Mouse (Mus musculus): Measurements from ENCODE around the gene Gm44511. TPM values are rescaled to one million over a fixed set of nuclear protein-coding genes. Genes with fewer than 3 reads are reported as not detected.

Gm44511 gene
- not detected in 2 replicates for polyA plus RNA-seq (2015; fragmentation: Nextera tagmentation; extraction: Ambion mirVana)

DNA sequence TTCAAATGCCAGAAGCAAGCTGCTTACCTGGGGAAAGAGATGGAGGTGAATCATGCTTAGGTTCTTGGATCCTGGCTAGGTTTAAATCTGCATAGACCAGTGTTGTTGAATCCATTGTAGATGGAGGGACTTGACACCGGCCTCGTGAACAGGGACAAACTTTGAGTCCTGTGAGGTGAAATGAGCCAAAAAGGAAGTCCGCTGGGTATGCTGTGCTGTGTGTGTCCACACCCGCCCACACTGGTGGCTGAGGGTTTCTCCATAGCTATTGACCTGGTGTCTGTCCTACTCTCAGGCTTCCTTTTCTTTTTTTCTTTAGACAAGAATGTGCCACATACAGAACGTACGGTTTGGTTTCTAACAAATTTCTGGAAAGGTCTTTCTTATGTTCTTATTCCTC lies at the start of gene Gm44511, which contains the start of gene Klrb1b:
Gm44511 (minus strand) TSS at position 184 of the 400 bp plus-strand sequence.
Klrb1b (minus strand) TSS at position 200 of the 400 bp plus-strand sequence.
- no peak for ATAC-seq

DNA sequence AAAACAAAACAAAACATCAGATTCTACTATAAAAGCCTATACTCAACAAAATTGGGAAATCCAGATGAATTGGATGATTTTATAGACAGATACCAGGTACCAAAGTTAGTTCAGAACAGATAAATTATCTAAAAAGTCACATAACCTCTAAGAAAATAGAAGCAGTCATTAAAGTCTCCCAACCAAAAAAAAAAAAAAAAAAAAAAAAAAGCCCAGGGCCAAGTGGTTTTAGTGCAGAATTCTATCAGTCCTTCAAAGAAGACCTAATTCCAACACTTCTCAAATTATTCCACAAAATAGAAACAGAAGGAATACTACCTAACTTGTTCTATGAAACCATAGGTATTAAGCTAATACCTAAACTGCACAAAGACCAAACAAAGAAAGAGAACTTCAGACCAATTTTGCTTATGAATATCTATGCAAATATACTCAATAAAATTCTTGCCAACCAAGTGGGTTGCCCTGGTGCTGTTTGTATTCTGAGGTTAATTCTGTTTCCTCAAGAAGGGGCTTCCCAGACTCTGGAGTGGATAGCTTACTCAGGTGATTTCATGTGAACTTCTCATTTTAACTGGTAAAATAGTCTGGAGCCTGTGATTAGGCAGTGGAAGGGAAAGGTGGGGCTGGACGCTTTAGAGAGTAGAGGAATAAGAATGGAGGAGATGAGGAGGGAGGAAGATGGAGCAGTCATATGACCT lies 45.9 kb upstream of the Gm44511 start:
- no peak for ATAC-seq
- H3K27me3 ChIP-seq = no peaks in the 10 kb centered on the region
- no peak overlapping the region for H3K9ac ChIP-seq
- H3K4me1 ChIP-seq = no peaks in the 10 kb centered on the region
- WGBS = 86% methylated on average over 1 of the region's 1 CpGs
- H3K9me3 ChIP-seq (replicated peaks) = no peaks in the 10 kb centered on the region; the same call in 1 of the 2 replicates
- H3K4me3 ChIP-seq = no peak overlapping the region
- H3K4me2 ChIP-seq = no peak overlapping the region
- no peaks in the 10 kb centered on the region for H3K36me3 ChIP-seq (ENCODE audit: poor library complexity, severe bottlenecking)
- no peak overlapping the region for H3K27ac ChIP-seq

More for the DNA sequence above, at the start of gene Gm44511, which contains the start of gene Klrb1b:
- no peak within 1 kb of the TSS for H3K4me3 ChIP-seq
- no peak within 1 kb of the TSS for H3K9ac ChIP-seq
- no peak within 1 kb of the TSS for H3K27ac ChIP-seq
- H3K4me2 ChIP-seq = no peak within 1 kb of the TSS
- H3K27me3 ChIP-seq = no peaks in the 10 kb centered on the region
- WGBS = 90% methylated on average over 6 of the region's 6 CpGs
- H3K36me3 ChIP-seq (ENCODE audit: poor library complexity, severe bottlenecking) = no peaks in the 10 kb centered on the region
- H3K4me1 ChIP-seq = no peaks in the 10 kb centered on the region
- H3K9me3 ChIP-seq (replicated peaks) = no peaks in the 10 kb centered on the region

DNA sequence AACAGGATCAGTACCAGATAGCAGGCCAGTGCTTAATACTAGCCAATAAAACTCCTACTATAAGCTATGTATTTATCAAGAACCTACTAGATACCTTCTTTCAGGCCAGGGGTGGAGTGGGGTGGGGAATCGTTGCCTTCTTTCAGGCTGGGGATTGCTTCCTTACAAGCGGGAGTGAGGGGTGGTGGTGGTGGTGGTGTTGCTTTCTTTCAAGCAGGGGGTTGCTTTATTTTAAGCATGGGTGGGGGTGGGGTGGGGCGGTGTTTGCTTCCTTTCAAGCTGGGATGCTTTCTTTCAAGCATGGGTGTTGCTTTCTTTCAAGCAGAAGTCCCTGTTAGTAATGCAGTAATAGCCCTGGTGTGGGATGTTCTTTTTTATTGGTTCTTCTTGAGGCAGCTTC lies 42.7 kb upstream of the Gm44511 start:
- ATAC-seq = no peak
- 2% methylated on average over 3 of the region's 3 CpGs for WGBS

DNA sequence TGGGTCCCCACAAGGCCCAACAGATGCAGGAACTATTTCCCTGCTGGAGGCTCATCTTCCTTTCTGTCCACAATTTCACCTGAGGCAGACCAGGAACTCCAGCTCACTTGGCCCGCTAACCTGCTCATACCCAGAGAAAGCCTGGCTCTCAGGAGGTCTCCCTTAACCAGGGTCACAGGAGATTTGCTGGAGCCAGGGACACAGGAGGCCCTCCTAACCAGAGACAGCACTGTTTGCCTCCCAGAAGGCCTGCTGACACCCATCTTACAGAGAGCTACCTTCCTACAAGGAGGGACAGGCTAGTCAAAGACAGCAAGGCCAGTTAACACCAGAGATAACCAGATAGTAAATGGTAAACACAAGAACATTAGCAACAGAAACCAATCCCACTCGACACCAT lies 31.9 kb upstream of the Gm44511 start:
- no peaks in the 10 kb centered on the region for H3K4me1 ChIP-seq
- no peak overlapping the region for H3K27ac ChIP-seq
- no peak for ATAC-seq
- H3K9ac ChIP-seq = no peak overlapping the region
- H3K9me3 ChIP-seq (replicated peaks) = no peaks in the 10 kb centered on the region
- no peaks in the 10 kb centered on the region for H3K27me3 ChIP-seq
- 89% methylated on average over 2 of the region's 2 CpGs for WGBS
- H3K4me2 ChIP-seq = no peak overlapping the region
- no peaks in the 10 kb centered on the region for H3K36me3 ChIP-seq (ENCODE audit: poor library complexity, severe bottlenecking)
- H3K4me3 ChIP-seq = no peak overlapping the region

More for the DNA sequence above, 42.7 kb upstream of the Gm44511 start:
- no peaks in the 10 kb centered on the region for H3K4me1 ChIP-seq
- no peaks in the 10 kb centered on the region for H3K27me3 ChIP-seq
- H3K9me3 ChIP-seq (replicated peaks) = no peaks in the 10 kb centered on the region
- no peak overlapping the region for H3K4me3 ChIP-seq
- no peak overlapping the region for H3K9ac ChIP-seq
- H3K27ac ChIP-seq = no peak overlapping the region
- no peaks in the 10 kb centered on the region for H3K36me3 ChIP-seq (ENCODE audit: poor library complexity, severe bottlenecking)
- H3K4me2 ChIP-seq = no peak overlapping the region

DNA sequence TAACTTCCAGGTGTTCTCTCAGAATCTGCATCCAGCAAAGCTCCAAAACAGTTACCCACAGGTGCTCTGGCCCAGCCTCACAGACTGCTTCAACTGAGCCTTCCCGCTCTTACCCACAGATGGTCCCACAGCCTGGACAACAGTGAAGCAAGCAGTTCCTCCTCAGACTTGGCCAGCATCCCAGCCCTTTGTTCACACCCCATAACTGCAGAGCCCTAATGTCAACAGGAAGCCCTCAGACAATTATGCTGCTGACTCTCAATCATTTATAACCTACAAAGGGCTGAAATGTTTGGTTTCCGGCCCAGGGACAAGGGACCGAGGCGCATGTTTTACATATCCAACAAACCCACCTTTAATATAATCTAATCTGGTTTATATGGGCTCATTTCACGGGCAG lies 30.1 kb upstream of the Gm44511 start:
- Histone ChIP-seq H3K4me1 (no peaks in the 10 kb centered on the region), H3K9ac (no peak overlapping the region), H3K27ac (no peak overlapping the region), H3K9me3 (replicated peaks) (no peaks in the 10 kb centered on the region), H3K27me3 (no peaks in the 10 kb centered on the region), H3K4me2 (no peak overlapping the region), H3K4me3 (no peak overlapping the region), H3K36me3 (ENCODE audit: poor library complexity, severe bottlenecking) (no peaks in the 10 kb centered on the region)
- 51% methylated on average over 5 of the region's 5 CpGs for WGBS
- ATAC-seq = peak; percentile 71

DNA sequence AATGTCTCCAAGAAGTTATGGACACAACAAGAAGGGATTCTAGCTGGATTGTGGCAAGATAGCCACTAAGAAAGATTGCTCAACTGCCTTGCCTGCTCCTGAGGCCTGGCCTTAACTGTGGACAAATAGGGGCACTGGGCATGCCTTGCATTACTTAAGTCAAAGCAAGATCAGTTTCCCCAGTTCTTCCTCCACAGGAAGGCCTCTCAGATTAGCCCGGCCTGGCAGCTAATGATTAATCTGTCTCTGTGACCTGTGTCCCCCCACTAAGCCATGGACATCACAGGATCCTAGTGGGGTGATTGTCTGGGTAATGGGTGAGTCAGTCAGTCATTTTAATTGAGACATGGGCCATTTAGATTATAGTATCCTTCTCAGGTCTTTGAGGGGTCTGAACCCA lies 29.4 kb upstream of the Gm44511 start:
- H3K4me2 ChIP-seq = no peak overlapping the region
- no peaks in the 10 kb centered on the region for H3K36me3 ChIP-seq (ENCODE audit: poor library complexity, severe bottlenecking)
- no peaks in the 10 kb centered on the region for H3K9me3 ChIP-seq (replicated peaks)
- no peak overlapping the region for H3K27ac ChIP-seq
- no peak overlapping the region for H3K9ac ChIP-seq
- no peaks in the 10 kb centered on the region for H3K4me1 ChIP-seq
- H3K4me3 ChIP-seq = no peak overlapping the region
- H3K27me3 ChIP-seq = no peaks in the 10 kb centered on the region
- 83% methylated on average over 1 of the region's 1 CpGs for WGBS
- no peak for ATAC-seq

DNA sequence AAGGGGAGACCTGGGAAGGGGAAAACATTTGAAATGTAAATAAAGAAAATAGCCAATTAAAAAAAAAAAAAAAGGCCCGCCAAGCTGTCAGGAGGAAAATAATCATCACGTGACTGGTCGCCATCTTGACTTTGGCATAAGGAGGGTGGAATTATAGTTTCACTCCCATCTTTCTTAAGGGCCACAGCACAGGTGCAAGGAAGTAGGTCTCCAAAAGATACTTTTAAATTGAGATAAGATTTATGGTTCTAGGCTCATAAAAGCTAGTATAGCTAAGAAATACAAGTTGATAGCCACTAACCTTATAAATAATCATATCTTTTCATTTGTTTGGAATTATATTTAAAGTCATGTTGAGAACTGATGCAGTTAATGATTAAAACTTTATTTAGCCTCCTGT lies 28.8 kb upstream of the Gm44511 start:
- WGBS = 94% methylated on average over 3 of the region's 3 CpGs
- H3K27ac ChIP-seq = no peak overlapping the region
- no peak for ATAC-seq
- H3K4me1 ChIP-seq = no peaks in the 10 kb centered on the region
- no peak overlapping the region for H3K4me3 ChIP-seq
- H3K27me3 ChIP-seq = no peaks in the 10 kb centered on the region
- H3K9me3 ChIP-seq (replicated peaks) = no peaks in the 10 kb centered on the region
- no peak overlapping the region for H3K4me2 ChIP-seq
- H3K9ac ChIP-seq = no peak overlapping the region
- H3K36me3 ChIP-seq (ENCODE audit: poor library complexity, severe bottlenecking) = no peaks in the 10 kb centered on the region

DNA sequence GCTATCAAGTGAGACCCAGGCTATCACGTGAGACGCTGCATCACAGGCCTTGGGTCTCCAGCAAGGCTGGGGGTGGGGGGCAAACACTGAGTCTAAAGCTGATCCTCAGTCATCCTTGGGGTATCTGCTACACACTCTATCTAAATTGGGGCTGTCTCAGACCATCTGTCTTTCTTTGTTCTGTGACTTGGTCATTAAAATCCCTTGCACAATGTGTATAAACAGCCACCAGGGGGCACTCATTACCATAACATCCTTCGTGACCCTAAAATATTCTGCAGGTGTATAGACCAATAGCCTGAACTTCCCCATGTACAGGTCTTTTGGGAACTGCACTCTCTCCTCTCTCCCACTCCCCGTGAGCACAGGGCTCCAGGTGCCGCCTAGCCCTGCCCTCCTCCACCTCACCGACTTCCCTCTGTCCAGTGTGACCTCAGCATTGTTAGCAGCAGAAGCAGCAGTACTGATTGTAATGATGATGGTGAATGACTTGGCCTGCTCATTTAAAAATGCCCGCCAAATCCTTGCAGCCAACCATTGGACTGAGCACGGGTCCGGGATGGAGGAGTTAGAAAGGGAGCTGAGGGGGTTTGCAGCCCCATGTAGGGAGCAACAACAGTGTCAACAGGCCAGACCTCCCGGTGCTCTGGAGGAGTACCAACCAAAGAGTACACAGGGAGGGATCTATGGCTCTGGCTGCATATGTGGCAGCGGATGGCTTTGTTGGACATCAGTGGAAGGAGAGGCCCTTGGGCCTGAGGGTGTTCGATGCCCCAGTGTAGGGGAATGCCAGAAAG lies 28.1 kb upstream of the Gm44511 start:
- Histone ChIP-seq H3K4me1 (no peaks in the 10 kb centered on the region), H3K27me3 (no peaks in the 10 kb centered on the region), H3K4me2 (peak overlapping the region; percentile 12; the same call in 1 of the 2 replicates), H3K36me3 (ENCODE audit: poor library complexity, severe bottlenecking) (no peaks in the 10 kb centered on the region), H3K4me3 (no peak overlapping the region), H3K9me3 (replicated peaks) (no peaks in the 10 kb centered on the region), H3K9ac (no peak overlapping the region), H3K27ac (no peak overlapping the region)
- WGBS = 47% methylated on average over 12 of the region's 12 CpGs
- peak; percentile 74 for ATAC-seq

DNA sequence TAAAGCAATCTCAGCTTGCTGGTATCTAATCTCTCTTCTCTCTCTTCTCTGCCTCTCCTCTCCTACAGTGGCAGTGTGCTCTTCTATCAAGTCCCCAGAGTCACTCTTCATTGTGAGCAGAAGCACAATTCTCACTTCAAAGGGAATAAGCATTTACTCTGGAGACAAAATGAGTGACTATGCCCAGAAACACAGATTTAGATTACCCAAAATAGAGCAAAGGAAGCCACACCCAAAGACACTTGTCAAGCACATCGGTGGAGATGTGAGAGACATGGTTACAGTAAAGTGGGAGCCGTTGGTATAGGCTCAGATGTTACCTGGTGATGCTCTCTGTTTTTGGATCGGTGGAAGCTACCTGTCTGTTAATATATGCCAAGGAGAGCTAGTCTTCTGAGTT lies 26.7 kb upstream of the Gm44511 start:
- Histone ChIP-seq H3K27ac (no peak overlapping the region), H3K9me3 (replicated peaks) (no peaks in the 10 kb centered on the region), H3K36me3 (ENCODE audit: poor library complexity, severe bottlenecking) (no peaks in the 10 kb centered on the region), H3K9ac (no peak overlapping the region), H3K4me1 (no peaks in the 10 kb centered on the region), H3K4me3 (no peak overlapping the region), H3K27me3 (no peaks in the 10 kb centered on the region), H3K4me2 (no peak overlapping the region)
- 86% methylated on average over 3 of the region's 3 CpGs for WGBS
- ATAC-seq = no peak

DNA sequence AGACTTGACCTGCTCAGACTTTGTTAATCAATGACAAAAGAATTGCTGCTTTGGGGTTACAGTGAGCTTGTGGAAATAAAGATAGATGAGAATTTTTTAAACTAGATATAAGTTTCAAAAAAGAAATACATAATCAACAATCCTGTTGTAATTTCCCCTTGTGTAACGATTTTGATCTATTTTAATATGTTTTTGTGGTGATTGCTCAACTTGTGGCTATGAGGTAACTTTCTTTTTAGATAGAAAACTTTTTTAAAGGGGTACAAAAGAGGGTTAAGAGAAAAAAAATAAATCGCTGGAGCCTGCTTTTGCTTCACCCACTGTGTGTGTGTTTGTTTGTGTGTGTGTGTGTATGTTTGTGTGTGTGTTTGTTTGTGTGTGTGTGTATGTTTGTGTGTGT lies 25.0 kb upstream of the Gm44511 start:
- Histone ChIP-seq H3K27me3 (no peaks in the 10 kb centered on the region), H3K4me1 (no peaks in the 10 kb centered on the region), H3K27ac (no peak overlapping the region), H3K9ac (no peak overlapping the region), H3K36me3 (ENCODE audit: poor library complexity, severe bottlenecking) (no peaks in the 10 kb centered on the region), H3K9me3 (replicated peaks) (no peaks in the 10 kb centered on the region), H3K4me2 (no peak overlapping the region), H3K4me3 (no peak overlapping the region)
- 89% methylated on average over 2 of the region's 2 CpGs for WGBS
- no peak for ATAC-seq

DNA sequence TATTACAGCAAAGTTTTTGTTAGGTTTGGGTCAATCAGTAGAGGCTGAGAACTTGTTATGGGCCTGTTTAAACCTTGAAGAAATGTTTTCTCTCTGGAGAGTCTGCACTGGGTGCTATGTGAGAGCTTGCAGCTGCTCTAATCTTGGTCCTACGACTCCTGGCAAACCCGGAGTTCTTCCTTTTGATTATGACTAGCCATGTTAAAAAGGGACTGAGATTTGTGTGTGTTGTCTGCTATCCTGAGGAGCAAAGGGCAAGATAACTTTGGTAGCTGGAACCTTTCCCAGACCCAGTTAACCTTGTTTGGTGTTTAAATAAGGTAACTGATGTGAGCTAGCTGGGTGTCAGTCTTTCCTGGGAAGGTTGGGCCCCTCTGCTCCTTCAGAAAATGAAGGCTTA lies 24.6 kb upstream of the Gm44511 start:
- no peak overlapping the region for H3K9ac ChIP-seq
- no peaks in the 10 kb centered on the region for H3K9me3 ChIP-seq (replicated peaks)
- no peak overlapping the region for H3K27ac ChIP-seq
- no peak overlapping the region for H3K4me2 ChIP-seq
- WGBS = 84% methylated on average over 2 of the region's 2 CpGs
- no peaks in the 10 kb centered on the region for H3K4me1 ChIP-seq
- no peaks in the 10 kb centered on the region for H3K27me3 ChIP-seq
- ATAC-seq = no peak
- no peak overlapping the region for H3K4me3 ChIP-seq
- no peaks in the 10 kb centered on the region for H3K36me3 ChIP-seq (ENCODE audit: poor library complexity, severe bottlenecking)

DNA sequence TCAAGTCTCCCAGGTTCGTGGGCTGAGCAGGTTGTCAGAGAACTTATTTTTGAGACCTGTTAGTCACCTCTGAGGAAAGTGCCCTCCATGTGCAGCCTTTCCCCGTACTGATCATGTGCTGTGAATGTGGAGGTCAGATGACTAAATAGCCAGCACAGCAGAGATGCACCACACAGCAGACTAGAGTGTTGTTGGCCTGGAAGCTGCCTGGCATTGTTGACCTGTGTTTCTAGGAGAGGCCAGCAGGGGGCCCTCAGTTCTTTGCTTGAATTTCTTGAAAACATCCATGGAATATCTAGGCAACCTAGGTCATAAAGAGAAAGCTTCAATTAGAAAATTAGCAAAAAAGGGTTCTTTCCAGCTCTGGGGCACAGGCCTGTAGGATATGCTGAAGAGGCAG lies 23.8 kb upstream of the Gm44511 start:
- ATAC-seq = peak; percentile 36; the same call in 1 of the 2 replicates
- Histone ChIP-seq H3K27ac (no peak overlapping the region), H3K4me1 (no peaks in the 10 kb centered on the region), H3K4me3 (no peak overlapping the region), H3K27me3 (no peaks in the 10 kb centered on the region), H3K36me3 (ENCODE audit: poor library complexity, severe bottlenecking) (no peaks in the 10 kb centered on the region), H3K9ac (no peak overlapping the region), H3K4me2 (no peak overlapping the region), H3K9me3 (replicated peaks) (no peaks in the 10 kb centered on the region)
- WGBS = 49% methylated on average over 2 of the region's 2 CpGs
